Mouse (Mus musculus) urinary bladder, postnatal 25 days (tissue): ENCODE measurements around the gene Asic2.

ENCODE experiments used
- DNase-seq: peaks from one replicate; pipeline ENCODE4 v3.0.0; 2022; ENCODE audit warnings: low spot score

The Asic2 gene

GRCm38 (mm10) chr11:80843435-80843834 lies 1124.8 kb downstream of the Asic2 start:
- no peak for DNase-seq

DNA sequence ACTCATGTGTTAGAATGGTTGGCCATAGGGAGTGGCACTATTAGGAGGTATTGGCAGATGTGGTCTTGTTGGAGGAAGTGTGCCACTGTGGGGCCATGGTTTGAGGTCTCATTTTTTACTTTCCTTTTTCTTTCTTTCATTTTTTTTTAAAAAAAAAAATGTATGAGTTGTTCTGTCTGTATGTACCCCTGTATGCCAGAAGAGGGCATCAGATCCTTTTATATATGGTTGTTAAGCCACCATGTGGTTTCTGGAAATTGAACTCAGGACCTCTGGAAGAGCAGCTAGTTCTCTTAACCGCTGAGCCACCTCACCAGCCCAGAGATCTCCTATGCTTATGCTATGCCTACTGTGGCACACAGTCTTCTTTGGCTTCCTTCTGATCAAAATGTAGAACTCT lies 1129.5 kb downstream of the Asic2 start:
- DNase-seq: no peak

DNA sequence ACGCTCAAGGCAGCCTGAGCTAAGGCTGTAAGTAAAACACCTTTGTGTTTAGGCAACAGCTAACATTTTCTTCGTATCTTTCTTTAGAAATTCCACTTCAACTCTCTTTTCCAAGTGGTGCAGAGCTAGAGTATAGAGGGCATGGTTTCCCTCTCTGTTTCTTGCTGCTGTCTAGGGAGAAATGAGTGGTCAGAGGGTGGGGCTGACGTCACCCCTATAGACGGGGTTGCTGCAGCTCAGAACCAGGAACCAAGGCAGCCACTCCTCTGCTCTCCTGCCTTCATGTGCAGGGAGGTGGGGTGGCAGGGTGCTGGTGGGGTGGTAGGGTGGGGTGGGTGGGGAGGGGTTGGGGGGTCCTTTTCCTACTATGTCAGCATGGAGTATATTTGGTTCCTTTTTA lies 1132.4 kb downstream of the Asic2 start:
- no peak for DNase-seq

DNA sequence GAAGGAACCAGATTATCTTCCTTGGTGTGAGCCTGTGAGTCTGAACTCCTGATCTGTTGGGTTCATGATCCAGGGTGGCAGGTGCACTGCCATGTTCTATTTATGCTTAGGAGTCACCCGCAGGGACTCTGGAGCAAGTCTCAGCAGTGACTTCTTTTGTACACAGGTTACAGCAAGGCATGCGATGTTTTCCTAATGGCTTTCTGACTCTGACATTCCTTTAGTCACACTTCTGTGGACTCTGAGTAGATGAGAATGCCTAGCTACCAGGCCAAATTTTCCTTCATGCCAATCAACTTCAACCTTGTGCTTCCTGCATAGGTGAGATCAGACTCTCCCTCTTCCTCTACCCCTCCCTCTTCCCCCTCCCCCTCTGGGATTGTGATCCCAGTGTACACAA lies 1132.9 kb downstream of the Asic2 start:
- no peak for DNase-seq
